Mouse (Mus musculus) retina, embryonic 14.5 days (tissue): ENCODE results near the gene Srpk2.
"Not testable (repeated sequence)": the region's sequence is repeated elsewhere in the genome, so short reads cannot be mapped to it uniquely, and the experiment has no call there.

ENCODE experiments used
- DNase-seq: peaks from one replicate; pipeline ENCODE4 v3.0.0-alpha.2; 2015; ENCODE audit warnings: low spot score

The Srpk2 gene

GRCm38 (mm10) chr5:23615586-23616269 is 68.7 kb downstream of the Srpk2 start:
- DNase-seq: no peak

DNA sequence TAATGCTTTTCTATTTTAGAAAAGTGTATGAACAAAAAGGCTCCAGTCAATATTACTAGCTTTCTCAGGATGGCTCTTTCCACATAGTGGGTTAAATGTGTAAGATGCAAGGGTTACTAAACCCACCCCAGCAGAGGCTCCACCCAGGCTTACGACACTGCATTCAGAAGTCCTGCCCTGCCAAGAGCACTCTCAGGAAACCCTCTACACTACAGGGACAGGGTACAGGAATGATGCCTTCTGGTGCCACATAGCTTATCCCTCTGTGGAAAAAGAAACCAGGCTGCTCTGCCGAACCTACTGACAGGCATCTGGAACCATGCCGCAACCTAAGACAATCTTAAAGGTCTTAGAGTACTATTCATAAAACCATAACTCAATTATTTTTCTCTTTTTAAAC is 71.6 kb downstream of the Srpk2 start:
- DNase-seq: no peak

DNA sequence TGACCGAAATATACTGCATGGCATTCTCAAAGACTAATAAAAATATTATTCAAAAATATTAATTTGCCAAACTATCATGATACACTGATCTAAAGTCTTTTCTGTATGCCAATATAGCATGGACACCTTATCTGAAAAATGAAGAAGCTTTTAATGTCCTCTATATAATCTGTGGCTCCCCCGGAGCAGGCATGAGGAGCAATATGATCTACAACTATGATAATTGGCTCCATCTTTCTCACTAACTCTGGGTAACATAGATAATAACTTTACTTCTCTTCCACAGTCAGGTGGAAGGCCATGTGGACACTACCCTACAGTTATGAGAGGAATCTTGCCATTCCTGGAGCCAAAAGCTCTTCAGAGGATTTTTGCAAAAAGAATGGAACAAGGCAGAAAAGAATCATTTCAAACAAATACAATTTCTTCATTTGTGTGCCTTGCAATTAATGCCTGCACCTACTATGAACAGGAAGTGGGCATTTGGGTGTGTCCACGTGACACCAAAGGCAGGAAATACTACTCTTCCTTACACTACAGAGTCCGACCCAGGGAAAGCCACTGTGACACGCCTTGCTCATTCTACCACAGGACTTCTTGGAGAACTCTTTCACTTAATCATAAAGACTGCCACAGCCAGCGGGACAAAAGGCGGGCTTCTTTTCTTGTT is 80.2 kb downstream of the Srpk2 start:
- no peak for DNase-seq

DNA sequence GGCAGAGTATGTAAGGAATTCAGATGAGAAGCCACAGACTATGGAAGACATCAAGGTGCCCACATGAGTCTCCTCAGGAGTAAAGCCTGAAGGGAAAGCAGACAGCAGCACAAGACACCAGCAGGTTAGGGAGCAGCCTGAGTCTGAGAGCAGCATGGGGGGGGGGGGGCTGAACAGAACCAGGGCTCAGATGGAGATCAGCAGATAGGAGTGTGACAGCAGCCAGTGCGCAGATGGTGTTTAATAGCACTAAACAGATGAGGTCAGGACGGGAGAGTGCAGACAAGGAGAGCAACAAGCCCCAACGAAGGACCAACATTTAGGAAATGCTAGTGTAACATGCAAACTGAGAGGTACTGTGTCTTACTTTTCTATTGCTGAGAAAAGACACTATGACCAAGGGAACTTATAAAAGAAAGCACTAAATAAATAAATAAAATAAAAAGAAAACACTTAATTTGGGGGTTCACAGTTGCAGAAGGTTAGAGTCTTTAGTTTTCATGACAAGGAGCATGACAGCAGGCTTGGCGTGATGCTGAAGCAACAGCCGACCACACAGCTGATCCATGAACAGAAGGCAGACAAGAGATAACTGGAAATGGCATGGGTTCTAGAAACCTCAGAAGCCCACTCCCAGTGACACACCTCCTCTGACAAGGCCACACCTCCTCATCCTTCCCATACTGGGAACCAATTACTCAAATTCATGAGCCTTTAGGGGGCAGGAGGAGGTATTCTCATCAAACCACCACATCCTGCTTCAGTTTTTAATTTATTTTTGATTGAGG is 84.5 kb downstream of the Srpk2 start:
- no peak for DNase-seq

GRCm38 (mm10) chr5:23599171-23599570 is 85.2 kb downstream of the Srpk2 start:
- no peak for DNase-seq

DNA sequence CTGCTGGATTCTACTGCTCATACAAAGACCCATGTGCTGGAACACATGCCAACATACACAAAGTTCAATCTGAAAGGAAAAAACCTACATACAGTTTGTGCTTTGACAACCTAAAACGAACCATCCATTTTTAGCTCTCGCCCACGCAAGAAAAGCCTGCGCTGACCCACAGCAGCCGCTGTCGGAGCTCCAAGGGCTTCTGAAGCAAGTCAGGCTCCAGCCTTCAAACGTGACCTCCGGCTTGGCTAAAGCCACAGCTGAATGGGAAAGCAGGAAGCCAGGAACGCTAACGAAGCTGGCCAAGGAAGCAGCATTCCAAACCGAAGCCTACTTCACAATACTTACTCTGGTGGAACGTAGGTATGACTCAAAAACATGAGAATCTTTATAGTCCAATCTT is 85.9 kb downstream of the Srpk2 start:
- no peak for DNase-seq

- DNase-seq: no peak
Observed at GRCm38 (mm10) chr5:23597999-23598398, 86.4 kb downstream of the Srpk2 start.

DNA sequence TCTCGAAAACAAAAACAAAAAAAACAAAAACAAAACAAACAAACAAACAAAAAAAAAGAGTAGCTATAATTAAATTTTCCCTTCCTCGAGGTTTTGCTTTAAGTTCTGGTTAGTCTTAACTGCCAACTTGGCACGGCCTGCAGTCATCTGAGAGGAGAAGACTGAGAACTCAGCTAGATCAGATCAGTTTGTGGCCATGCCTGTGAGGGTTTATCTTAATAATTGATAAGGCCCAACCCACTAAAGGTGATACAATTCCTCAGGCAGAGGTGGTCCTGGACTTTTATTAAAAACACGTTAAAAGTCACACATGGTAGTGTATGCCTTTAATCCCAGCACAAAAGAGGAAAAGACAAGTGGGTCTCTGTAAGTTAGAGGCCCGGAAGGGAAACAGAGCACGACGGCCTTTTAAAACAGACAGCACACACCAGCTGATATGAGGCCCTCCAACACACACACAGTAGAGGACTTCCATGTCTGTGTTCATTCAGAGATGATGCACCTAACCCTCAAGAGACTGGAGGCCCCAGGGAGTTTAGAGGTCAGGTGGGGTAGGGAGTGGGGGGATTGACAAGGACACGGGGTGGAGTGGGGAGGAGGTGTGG is 87.1 kb downstream of the Srpk2 start:
- DNase-seq: no peak

DNA sequence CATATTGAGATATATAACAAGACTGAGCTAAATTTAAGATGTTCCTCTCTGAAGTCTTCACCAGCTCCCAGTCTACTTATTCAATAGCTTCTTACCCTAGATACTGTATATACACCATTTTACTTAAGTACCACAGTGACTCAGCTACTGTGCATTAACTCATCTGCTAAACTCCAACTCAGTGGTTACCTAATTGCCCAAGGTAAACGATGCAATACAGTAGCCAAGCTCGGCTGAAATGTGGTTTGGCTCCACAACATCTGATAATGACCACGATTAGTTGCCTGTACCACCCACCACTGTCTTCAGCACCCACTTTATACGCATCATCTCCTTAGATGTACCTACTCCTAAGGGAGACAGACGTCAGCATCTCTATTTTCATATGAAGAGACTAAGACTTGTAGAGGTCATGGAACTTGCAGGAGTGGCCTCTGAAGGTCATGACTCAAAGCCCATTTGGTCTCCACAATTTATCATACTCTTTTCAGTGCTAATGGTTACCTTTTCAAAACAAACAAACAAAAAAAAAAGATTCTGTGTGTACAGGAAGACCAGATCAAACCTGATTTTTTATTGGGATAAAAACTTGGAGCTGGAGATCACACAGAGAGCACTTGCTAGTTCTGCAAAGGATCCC is 88.0 kb downstream of the Srpk2 start:
- DNase-seq: no peak

DNA sequence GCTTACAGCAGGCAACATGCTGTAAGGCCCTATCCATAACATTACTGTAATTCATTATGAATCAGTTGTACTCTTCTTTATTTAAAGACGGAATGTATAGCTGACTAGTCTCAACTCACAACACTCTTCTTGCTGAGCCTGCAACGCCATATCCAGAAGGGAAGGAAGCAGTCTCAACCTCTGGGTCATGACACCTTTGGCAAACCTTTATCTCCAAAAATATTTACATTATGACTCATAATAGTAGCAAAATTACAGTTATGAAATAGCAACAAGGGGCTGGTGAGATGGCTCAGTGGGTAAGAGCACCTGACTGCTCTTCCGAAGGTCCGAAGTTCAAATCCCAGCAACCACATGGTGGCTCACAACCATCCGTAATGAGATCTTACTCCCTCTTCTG is 94.1 kb downstream of the Srpk2 start:
- DNase-seq: not testable (repeated sequence)

DNA sequence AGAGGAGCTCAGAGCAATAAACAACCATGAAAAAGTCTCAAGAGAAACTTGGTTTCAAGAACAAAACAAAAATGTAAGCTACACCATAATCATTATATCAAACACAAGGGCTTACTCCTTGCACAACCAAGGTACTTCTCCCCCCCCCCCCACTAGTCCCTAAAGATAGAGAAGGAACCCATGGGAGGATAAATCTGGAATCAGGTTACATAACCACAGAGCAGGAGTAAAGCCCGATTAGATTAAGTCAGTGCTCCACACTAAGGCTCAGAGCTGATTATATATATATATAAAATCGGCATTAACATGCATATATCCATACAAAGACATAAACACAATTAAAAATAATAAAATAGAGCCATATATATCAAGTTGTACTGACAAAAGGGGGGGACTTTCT is 96.8 kb downstream of the Srpk2 start:
- no peak for DNase-seq

DNA sequence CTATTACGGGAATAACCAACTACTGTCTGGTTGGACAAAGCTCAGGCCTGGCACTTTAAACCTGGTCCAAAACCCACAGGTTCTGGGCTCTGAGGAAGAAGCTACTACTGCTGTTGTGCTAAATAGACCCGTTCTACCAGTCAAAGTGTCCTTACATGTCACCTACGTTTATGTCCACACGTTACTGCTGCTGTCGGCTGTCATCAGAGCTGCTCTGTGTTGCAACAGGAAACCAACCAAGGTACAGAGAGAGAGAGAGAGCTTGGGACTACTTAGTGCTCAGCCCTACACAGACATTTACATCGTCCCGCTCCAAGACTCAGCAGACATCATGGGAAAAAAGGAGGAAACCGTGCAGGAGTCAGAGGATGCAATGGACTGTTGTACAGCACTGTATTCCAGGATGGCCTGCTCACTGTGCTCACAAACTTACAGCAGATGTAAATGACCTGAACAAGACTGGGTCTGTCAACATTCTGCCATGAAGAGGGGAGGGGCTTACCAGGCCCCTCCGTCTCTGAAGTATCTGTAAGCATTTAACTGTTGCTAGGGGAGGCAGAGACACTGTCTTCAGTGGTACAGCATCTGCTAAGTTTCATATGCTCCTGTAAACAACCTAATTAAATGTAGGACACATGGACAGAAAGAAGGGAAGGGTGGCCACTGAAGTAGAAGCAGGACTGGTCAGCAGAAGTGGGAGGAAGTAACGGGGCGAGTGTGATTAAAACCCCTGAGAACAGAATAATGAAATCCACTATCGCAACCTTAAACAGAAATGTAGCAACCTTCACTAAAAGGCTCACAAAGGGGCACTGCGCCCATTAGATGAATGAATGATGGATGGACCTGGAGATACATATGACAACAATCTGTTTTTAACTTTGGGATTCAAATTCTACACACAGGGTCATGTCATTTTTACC is 97.6 kb downstream of the Srpk2 start:
- no peak for DNase-seq

GRCm38 (mm10) chr5:23581484-23582060 is 102.8 kb downstream of the Srpk2 start:
- DNase-seq: no peak

- DNase-seq: no peak
Observed at GRCm38 (mm10) chr5:23579120-23579880, 105.1 kb downstream of the Srpk2 start.

DNA sequence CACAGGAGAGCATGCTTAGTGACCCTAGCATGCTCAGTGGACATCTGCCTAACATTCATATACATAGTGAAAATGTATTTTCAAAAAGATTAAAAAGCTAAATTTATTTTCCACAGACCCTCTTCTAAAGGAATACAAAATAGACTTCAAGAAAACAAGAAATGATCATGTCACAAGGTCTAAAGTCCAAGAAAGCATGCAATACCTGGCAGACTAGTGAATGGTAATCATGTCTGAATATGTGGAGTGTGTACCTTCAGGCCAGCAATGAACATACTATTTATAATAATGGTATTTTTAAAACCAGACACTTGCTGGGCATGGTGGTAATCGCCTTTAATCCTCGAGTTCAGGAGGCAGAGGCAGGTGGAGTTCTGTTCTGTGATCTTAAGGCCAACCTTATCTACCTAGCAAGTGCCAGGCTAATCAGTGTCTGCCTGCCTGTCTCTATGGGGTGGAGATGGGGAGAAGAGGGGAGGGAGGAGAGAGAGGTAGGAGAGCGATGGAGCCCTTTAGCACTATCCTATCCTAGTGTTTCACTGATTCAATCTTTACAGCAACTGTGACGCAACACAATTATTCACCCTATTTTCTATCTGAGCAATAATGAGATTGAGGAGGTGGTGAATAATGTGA is 106.0 kb downstream of the Srpk2 start:
- no peak for DNase-seq

DNA sequence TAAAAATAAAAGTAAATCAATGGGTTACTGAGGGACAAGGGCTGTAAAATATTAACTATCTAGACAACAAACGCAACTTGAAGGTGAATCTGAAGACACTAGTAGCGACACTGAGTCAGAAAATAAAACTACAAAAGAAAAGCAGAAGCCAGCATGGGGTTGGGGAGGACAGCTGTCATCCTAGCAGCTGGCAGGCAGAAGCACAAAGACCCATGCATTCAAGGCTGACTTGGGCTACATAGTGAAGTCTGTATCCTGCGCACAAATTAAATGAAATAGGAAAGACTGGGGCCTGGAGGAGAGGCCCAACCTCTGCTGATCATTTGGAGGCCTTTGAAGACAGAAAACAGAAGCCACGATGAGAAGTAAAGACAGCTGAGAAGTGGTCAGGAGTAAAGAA is 106.6 kb downstream of the Srpk2 start:
- peak; percentile 43 for DNase-seq

GRCm38 (mm10) chr5:23576336-23577094 is 107.9 kb downstream of the Srpk2 start:
- DNase-seq: no peak

DNA sequence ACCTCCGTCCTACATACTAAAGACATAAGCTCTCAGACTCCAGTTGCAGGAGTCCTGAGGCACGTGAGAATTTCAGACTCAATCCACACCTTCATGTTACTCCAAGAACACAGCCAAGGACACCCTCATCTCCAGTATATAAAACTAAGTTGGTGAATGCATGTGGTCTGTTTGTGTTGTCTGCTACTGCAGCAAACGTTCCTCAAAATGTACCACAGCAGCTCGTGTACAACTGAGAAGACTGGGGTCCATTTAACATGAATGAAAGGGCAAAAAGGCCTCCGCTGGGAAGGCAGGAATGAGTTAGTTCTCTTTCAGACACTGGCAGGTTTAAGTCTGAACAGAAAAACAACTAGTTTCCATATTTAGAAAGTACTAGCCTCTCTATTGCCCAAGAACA is 110.5 kb downstream of the Srpk2 start:
- DNase-seq: no peak

GRCm38 (mm10) chr5:23568188-23568587 is 116.2 kb downstream of the Srpk2 start:
- no peak for DNase-seq
